Mouse (Mus musculus) ES-Bruce4 (cell line): ENCODE data around the gene 5730480H06Rik. TPM values are rescaled to one million over a fixed set of nuclear protein-coding genes. Genes with fewer than 3 reads are reported as not detected.

Experiments
- H3K27ac ChIP-seq: 2 replicates; pipeline ENCODE4 v1.5.1; 2012; ENCODE audit warnings: low read length, inconsistent platforms; ENCODE audit not compliant: insufficient read depth
- H3K27me3 ChIP-seq: 2 replicates; pipeline ENCODE4 v1.6.1; 2012; ENCODE audit warnings: mild to moderate bottlenecking, low read length, inconsistent platforms; ENCODE audit not compliant: control insufficient read depth, poor library complexity, insufficient read depth, severe bottlenecking
- H3K36me3 ChIP-seq: 2 replicates; pipeline ENCODE4 v1.6.1; 2012; ENCODE audit warnings: inconsistent platforms, mild to moderate bottlenecking, low read length, moderate library complexity; ENCODE audit not compliant: control insufficient read depth, poor library complexity, insufficient read depth, severe bottlenecking
- H3K4me1 ChIP-seq: one replicate; pipeline ENCODE4 v1.8.1; 2011; ENCODE audit warnings: low read length; ENCODE audit not compliant: control insufficient read depth, insufficient read depth
- H3K4me3 ChIP-seq: 2 replicates; pipeline ENCODE4 v1.5.1; 2011; ENCODE audit warnings: low read depth, mild to moderate bottlenecking, low read length
- H3K9ac ChIP-seq: 2 replicates; pipeline ENCODE4 v1.6.1; 2012; ENCODE audit warnings: low read depth, mild to moderate bottlenecking, inconsistent platforms; ENCODE audit not compliant: poor library complexity, severe bottlenecking
- H3K9me3 ChIP-seq: replicated peaks from 2 replicates; pipeline ENCODE4 v1.6.1; 2012; ENCODE audit warnings: mild to moderate bottlenecking, low read length, inconsistent platforms; ENCODE audit not compliant: control insufficient read depth, poor library complexity, insufficient read depth, severe bottlenecking
- CTCF ChIP-seq: IDR thresholded peaks from one replicate; pipeline ENCODE4 v1.8.1; 2011; ENCODE audit warnings: low read depth, low read length
- EP300 ChIP-seq: IDR thresholded peaks from 2 replicates; pipeline ENCODE4 v1.6.1; 2011; ENCODE audit warnings: low read depth, low read length; ENCODE audit not compliant: insufficient read depth
- POLR2A ChIP-seq: IDR thresholded peaks from one replicate; pipeline ENCODE4 v1.8.1; 2011; ENCODE audit warnings: low read length; ENCODE audit not compliant: insufficient read depth
- polyA plus RNA-seq: library from polyadenylated mRNA; stranded (reverse); fragments of >200 nt; gene quantifications from 2 replicates; pipeline ENCODE4 v1.2.4, GENCODE M21; 2011; ENCODE audit warnings: low read depth; ENCODE audit not compliant: missing spikeins, insufficient read depth, insufficient read length

Gene 5730480H06Rik
- polyA plus RNA-seq, 1 experiment = 24.2 TPM

GRCm38 (mm10) chr5:48345095-48345982, 17.6 kb downstream of the 5730480H06Rik start:
- TF ChIP-seq EP300 (no peak), CTCF (no peak)
- H3K9me3 ChIP-seq = no peaks in the 10 kb centered on the region
- H3K9ac ChIP-seq = no peak overlapping the region
- H3K36me3 ChIP-seq = no peaks in the 10 kb centered on the region
- no peak overlapping the region for H3K27ac ChIP-seq
- no peak overlapping the region for H3K4me3 ChIP-seq
- no peaks in the 10 kb centered on the region; the same call in 1 of the 2 replicates for H3K27me3 ChIP-seq
- no peaks in the 10 kb centered on the region for H3K4me1 ChIP-seq

DNA sequence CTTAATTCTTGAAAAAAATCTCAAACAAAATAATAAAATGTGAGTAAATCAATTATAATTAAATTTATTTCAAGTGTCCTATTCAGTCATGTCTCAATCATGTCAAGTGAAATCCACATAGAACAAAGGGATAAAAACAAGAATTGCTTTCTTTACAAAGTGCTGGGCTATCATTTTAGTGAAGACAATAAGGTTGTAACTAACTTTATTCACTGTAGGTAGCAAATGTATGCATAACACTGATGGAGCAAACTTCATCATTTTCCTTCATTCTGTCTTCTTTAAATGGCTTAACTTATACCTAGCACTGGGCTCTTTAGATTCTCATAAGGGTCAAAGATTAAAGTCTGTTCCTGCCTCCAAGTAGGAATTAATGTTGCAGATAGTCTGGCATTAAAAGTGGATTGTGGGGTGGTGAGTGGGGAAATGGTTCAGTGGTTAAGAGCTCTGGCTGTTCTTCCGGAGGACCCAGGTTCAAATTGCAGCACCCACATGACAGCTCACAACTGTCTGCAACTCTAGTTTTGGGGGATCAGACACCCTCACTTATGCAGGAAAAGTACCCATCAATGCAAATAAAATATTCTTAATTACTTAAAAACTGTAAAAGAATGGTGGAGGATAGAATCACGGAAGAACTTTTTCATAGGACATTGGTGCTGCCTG, 18.4 kb downstream of the 5730480H06Rik start:
- H3K4me3 ChIP-seq = no peak overlapping the region
- no peak overlapping the region for H3K9ac ChIP-seq
- no peaks in the 10 kb centered on the region for H3K9me3 ChIP-seq
- no peak overlapping the region for H3K27ac ChIP-seq
- no peaks in the 10 kb centered on the region for H3K4me1 ChIP-seq
- H3K36me3 ChIP-seq = no peaks in the 10 kb centered on the region
- H3K27me3 ChIP-seq = no peaks in the 10 kb centered on the region; the same call in 1 of the 2 replicates
- TF ChIP-seq POLR2A (no peak), CTCF (no peak), EP300 (no peak)

DNA sequence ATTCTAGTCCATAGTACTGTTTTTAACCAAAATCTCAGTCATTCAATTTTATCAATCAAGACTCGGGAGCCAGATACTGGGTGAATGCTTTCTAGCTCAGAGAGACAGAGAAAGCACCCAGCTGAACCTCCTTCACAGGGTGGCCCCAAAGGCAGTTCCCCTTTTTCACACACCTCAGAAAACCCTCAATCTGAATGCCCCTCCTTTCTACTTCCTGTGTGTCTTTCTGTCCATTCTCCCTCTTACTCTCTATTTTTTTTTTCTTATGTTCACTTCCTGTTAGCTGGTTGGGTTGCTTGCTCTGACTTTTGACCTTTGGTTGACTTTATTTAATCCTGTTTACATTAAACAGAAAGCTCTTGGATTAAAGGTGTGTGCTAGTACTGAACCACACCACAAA, 21.6 kb downstream of the 5730480H06Rik start:
- Histone ChIP-seq H3K4me3 (no peak overlapping the region), H3K27ac (no peak overlapping the region), H3K36me3 (no peaks in the 10 kb centered on the region), H3K9ac (no peak overlapping the region), H3K9me3 (no peaks in the 10 kb centered on the region), H3K4me1 (no peaks in the 10 kb centered on the region), H3K27me3 (no peaks in the 10 kb centered on the region; the same call in 1 of the 2 replicates)
- TF ChIP-seq EP300 = no peak
- TF ChIP-seq POLR2A = no peak
- no peak for TF ChIP-seq CTCF

- Histone ChIP-seq H3K4me3 (peak overlapping the region; percentile 63), H3K9me3 (no peaks in the 10 kb centered on the region), H3K27ac (no peak overlapping the region), H3K36me3 (peaks cover 4% of the 10 kb centered on the region), H3K27me3 (no peaks in the 10 kb centered on the region), H3K4me1 (no peaks in the 10 kb centered on the region), H3K9ac (peak overlapping the region; percentile 84)
- no peak for TF ChIP-seq CTCF
- TF ChIP-seq EP300 = no peak
- TF ChIP-seq POLR2A = no peak
Observed at GRCm38 (mm10) chr5:48371890-48372766, 44.4 kb downstream of the 5730480H06Rik start.

- Histone ChIP-seq H3K27me3 (no peaks in the 10 kb centered on the region), H3K4me1 (no peaks in the 10 kb centered on the region), H3K27ac (no peak overlapping the region), H3K9me3 (no peaks in the 10 kb centered on the region), H3K36me3 (no peaks in the 10 kb centered on the region), H3K9ac (no peak overlapping the region), H3K4me3 (no peak overlapping the region)
- TF ChIP-seq CTCF = no peak
- no peak for TF ChIP-seq EP300
- no peak for TF ChIP-seq POLR2A
Observed at GRCm38 (mm10) chr5:48402497-48402896, 74.7 kb downstream of the 5730480H06Rik start.

DNA sequence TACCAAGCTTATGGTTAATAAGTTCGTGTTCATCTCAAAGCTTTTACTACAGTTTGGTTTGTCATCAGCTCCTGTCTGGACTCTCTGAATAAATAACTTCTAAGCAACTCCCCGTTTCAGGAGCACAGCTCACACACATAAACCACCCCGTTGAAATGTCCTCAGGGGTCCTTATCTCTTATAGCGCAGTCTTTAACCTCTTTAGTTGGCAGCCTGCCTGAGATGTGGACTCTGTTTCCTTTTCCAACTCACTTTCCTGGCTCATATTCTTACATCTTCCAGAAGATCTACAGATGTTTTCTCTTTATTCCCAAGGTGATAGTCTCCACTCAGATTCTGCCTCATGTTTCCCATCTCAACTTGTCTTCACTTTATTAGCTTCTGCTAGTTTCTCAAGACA, 80.5 kb downstream of the 5730480H06Rik start:
- H3K4me3 ChIP-seq = no peak overlapping the region
- H3K27ac ChIP-seq = no peak overlapping the region
- H3K4me1 ChIP-seq = no peaks in the 10 kb centered on the region
- H3K36me3 ChIP-seq = no peaks in the 10 kb centered on the region
- H3K9ac ChIP-seq = no peak overlapping the region
- H3K9me3 ChIP-seq = no peaks in the 10 kb centered on the region
- no peaks in the 10 kb centered on the region for H3K27me3 ChIP-seq
- no peak for TF ChIP-seq EP300
- no peak for TF ChIP-seq POLR2A
- TF ChIP-seq CTCF = no peak
